Mouse (Mus musculus) right cerebral cortex, postnatal 25 days (tissue): ENCODE measurements around the gene Dgcr2.
A peak's percentile ranks its signal among the peaks of the same experiment; 100 is the strongest.

Source experiments
- DNase-seq: peaks from one replicate; pipeline ENCODE4 v3.0.0; 2022

Dgcr2 gene

DNA sequence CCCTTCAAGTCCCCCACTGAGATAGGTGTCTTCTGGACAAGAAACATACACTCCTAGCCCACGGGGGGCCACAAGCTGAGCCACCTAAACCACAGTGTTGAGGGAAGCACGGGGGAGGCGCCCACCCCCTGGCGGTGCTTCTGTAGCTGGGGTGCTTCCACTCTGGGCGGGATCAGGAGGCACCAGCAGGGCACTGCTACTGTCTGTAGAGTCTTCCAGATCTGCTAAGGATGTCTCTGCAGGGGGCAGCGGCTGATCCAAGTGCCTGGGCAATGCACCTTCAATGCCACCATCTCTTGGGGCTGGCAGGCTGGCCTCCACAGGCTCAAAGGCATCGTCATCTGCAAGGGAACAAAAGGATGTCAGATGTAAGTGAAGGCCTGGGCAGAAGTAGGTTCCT lies 55.9 kb downstream of the Dgcr2 start:
- no peak for DNase-seq

DNA sequence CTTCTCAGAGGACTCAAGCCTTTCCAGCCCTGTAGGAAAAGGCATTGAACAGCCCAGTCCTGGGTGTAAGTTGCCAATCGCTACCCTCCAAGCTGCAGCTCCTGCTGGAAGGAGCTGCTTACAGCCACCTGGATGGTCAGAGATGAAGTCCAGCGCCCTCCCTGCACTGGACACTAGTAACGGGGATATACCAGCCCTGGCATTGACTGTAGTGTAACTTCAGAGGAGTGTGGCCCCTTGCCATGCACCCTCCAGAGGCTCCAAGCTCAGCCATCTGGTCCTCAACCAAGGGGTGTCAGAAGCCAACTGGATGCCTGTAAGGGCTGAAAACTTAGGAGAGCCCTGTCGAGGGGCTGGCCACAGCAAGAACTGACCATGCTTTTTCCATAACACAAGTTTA lies 58.4 kb downstream of the Dgcr2 start:
- DNase-seq: no peak

DNA sequence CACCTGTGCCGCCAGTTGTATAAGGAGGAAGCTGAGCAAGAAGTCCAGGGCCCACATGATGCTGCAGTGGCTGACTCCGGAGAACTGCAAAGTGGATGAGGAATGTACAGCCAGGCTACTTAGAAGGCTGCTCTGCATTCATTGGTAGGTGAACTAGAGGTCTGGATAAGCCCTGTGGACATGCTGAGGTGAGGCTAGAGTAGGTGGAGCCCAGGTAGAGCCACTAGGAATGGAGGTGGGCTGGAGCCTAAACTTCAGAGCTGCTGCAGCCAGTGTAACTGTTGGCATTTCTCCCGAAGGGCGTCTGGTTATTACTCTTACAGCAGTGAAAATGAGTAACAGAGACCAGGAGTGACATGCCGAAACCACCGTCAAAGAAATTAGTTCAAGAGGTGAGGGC lies 60.3 kb downstream of the Dgcr2 start, which contains the start of gene Car15:
Gene Car15 (minus strand): TSS at position 314 of the 400 bp plus-strand sequence.
- DNase-seq: no peak

DNA sequence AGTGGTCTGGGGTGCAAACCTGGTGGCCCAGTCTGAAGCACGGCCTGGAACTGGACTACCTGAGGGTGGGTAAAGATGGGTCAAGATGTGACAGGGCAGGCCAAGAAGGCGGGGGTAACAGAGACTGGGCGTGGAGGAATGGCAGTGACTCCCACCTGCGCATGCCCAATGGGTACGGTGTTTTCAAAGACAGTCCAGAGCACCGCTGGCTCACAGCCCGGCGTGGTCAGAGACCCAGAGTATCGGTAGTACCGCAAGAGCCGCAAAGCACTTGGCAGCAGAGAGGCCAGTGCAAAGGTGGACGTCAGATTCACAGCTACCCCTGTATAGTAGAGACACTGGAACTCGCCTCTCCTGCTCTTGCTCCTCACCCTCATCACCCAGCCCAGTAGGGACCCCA lies 62.9 kb downstream of the Dgcr2 start:
- DNase-seq: no peak

DNA sequence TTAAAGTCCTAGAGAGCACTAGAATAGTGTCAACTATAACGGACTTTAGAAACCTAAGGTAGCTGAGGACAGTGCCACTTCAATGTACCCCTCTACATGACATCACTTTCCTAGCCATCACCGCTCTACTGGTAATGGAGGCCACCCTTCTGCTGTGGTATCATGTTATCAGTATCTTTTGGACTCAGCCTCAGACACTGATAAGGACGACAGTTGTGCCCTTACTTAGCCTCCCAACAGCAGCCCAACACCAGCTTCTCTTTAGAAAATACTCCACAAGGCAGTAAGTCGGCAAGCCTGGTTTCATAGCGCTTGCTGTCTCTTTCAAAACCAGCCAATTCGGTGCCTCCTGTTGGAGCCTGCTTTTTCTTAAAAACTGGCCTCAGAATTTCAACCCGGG lies 63.8 kb downstream of the Dgcr2 start:
- DNase-seq: no peak

DNA sequence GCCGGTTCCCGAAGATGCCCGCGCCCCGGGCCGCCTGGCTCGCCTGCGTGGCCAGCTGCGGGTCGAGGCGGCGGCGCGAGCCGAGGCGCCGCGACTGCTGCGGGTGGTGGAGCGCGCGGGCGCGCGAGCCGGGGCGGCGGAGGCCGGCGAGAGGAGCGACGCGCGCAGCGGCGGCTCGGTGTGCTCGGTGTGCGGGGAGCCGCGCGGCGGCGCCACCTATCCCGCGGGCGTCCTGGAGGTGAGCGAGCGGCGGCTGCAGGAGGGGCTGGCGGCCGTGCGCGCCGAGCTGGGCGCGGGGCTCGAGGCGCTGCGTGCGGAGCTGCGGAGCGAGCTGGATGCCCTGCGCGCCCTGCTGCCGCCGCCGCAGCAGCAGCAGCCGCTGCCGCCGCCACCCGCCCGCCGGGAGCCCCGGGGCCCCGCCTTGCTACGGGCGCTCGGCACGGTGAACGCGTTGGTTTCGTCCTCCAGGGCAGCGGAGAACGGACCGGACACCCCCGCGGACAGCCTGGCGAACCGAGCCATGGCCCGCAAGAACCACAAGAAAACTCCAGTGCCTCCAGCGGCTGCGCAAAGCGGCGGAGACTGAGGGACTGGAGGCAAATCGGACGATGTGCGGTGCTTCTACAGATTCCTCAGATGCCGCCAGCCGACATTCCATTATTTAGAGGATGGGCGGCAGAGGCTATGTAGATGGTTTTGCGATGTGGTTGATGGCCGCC lies 64.5 kb downstream of the Dgcr2 start:
- peak; percentile 78 for DNase-seq

DNA sequence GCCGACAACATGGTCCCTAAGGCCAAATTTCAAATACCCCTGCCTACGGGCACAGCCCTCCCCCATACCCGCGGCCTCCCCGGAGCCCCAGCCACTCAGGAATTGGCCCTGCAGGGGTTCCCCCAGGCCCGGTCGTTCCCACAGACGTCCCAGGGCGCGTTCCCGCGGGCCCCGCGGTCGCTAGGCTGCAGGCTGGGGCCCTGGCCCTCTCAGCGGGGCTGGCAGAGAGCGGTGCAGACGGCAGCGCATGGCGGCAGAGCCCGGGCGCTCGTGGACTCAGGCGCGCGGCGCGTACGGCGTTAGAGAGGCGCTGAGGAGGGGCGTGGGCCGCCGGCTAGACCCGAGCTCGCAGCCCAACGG lies 65.1 kb downstream of the Dgcr2 start:
- DNase-seq: no peak

DNA sequence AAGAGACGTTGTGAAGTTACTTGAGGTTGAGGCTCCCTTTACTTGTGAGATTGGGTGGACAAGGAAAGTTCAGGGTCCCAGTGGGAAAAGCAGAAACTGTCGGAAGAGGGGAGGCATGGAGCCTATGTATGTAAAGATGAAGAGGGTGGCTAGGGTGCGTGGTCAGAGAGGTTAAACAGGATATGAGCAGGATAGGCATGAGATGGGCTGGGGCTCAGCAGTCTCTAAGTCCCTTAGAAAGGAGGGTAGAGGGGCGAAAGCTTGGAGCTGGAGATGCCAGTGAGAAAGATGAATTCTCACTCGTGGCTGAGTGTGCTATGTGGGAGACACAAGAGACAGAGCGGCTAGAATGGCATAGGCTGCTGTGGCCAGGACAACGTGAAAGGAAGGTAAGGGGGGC lies 65.5 kb downstream of the Dgcr2 start, which contains the start of gene B830017H08Rik:
Gene B830017H08Rik (plus strand): TSS at position 301 of the 400 bp plus-strand sequence.
- DNase-seq: no peak

DNA sequence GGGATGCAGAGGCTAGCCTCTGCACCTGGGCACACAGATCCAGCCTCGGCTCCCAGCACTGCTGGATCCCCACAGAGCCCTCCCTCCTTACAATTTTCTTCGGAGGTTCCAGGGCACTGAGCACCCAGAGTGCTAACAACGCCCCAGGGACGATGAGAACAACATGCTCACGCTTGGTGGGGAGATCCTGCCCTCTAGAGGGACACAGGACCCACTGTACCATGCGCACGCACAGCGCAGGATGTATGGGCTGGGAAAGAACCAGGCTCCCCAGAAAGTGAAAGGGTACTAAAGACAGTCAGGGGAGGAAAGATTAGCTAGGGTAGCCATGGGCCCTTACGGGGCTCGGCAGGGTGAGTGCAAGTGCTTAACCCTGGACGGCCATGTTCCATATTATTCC lies 66.6 kb downstream of the Dgcr2 start:
- no peak for DNase-seq

DNA sequence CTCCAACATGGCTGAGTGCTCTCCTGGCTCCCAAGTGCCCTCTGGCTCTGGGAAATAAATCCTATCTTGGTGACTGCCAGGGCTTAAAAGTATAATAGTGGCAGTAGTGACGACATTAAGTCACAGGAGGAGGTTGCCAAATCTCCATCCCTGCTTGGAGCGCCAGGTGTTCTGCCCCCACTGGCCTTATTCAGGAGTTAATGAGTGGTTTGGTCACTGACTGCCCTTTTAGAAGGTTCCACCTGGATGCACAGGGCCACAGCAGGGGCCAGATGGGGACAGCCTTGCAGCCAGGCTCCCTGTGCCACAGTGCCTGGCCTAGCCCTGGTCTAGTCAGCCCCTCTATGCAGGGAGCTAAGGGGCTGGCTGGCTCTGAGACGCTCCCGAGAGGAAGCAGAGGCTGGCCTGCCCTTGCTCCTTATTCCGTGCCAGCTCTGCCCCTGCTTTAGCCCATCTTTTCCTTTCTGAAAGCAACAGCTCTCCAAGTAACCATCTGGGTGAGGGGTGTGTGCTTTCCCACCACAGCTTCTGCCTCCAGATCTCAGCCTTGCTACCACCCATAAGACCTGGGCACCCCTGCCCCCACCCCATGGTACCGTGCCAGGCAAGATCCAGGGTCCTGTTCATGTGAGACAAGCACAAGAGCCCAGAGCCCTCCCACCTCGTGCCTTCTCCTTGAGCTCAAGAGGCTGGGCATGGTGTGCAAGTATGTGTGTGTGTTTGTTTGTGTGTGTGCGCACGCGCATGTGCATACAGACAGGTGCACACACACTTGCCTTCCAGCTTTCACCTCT lies 67.8 kb downstream of the Dgcr2 start:
- no peak for DNase-seq

DNA sequence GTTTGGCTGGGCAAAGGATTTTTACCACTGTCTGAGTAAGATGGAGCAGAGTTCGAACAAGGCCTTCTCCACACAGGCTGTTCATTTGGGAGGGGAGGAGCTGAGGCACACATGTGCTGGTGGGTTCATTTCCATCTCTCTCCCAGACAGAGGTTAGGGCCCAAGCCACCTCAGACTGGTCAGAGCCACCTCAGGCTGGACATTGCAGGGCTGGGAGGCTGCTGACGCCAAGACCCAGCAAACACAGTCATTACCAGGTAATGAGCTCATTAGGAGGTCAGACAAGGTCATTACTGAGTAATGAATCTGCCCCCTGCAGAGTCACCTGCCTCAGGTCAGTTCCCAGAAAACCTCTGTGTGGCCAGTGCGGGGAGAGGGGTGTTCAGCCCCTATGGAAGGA lies 69.5 kb downstream of the Dgcr2 start:
- DNase-seq: no peak

DNA sequence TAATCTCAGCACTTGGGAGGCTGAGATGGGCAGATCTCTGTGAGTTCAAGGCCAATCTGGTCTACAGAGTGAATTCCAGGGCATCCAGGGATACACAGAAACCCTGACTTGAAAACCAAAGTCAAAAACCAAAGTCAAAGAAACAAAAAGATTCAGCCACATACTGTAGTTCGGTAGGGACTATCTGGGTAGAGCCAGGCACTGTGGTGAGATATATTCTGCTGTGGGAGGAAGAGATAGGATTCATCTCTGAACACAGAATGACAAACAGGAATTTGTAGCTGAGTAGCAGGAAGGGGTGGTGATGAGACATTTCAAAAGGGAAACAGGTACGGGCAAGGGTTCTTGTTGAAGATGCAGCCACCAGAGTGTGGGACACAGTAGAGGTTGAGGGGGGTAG lies 70.1 kb downstream of the Dgcr2 start:
- no peak for DNase-seq

DNA sequence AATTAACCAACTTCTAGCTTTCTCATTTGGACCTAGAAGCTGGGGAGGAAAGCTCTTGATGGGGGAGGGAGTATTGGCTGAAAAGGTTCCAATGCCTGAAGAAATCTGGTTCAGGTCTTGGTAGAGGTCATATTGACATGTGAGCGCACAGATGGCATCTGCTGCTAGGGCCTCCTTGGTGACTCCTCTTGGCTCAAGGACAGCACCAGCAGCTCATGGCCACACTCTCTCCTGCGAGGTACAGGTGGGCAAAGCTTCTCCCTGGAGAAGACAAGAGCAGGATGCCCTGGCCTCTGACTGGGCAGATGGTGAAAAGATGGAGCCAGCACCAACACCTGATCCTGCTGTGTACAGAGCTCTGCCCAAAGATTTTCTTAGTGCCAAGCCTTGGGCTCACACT lies 71.9 kb downstream of the Dgcr2 start:
- no peak for DNase-seq

DNA sequence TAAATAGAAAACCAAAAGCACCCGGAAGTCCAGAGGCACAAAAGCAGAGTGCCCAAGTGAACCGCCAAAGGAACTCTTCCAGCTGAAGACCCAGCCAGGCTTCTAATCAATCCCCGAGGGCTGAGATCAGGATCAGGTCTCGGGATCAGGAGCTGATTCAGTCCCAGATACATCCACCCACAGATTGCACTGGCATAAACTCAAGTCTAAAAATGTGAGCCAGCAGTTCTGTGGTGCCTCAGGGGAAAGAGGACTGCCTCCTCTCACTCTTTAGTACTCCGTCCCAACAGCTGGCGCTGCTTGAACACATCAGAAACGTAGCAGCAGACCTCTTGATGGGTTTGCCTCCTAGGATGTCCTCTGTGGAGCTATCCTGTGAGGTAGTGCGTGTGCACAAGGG lies 81.8 kb downstream of the Dgcr2 start:
- no peak for DNase-seq

DNA sequence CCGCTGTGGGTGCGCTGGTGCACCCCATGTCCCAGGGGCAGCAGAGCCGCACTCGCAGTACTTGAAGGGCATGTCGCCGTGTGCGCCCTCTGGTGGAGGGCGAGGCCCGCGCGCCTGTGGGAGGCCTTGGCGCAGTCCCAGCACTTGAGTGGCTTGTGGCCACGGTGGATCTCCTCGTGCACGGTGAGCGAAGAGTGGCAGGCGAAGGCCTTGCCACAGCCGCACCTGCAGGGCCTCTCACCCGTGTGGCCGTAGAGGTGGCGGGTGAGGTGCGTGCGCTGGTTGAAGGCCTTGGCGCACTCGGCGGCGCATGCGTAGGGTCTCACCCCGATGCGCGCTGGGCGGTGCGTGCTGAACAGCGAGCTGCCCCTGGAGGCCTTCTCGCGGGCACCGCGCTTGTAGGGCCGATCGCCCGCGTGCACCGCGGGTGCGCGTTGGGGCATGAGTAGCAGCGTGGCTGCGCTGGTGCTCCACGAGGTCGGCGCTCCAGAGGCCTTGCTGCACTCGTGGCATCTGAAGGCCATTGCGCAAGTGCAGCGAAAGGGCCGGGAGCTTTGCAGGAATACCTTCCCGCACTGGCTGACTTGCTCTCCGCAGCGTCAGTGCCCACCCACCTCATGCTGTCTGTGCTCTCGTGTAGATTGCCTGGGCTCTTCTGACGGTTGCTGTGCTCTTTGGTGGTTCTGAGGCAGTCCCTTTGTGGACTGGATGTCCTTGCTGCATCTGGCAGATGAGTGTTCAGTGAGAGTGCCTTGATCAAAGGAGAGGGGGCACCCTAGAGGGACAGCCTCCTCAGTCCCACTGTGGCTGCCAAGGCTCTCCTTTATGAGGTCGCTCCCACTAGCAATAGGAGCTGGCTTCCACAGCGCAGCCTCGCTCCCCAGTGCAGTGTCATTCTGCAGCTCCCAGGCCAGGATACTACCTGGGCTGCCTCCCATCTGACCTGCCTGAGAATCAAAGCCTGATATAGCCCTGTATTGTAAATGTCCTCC lies 82.7 kb downstream of the Dgcr2 start:
- DNase-seq: peak; percentile 63

DNA sequence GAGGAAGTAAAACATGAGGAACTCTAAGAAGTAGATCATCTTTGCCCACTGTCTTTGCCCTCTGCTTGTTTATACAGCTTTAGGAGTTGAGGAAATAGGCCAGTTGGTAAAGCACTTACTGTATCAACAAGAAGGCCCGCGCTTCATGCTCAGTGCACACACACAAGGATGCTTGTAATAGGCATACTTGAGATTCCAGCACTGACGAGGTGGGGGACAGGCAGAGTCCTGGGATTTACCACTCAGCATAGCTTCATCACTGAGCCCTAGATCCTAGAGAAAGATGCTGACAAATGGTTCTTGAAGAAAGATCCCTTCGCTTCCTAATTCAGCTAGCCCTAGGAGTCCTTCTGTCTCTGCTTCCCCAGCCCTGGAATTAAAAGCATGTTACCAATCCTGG lies 85.2 kb downstream of the Dgcr2 start:
- no peak for DNase-seq

DNA sequence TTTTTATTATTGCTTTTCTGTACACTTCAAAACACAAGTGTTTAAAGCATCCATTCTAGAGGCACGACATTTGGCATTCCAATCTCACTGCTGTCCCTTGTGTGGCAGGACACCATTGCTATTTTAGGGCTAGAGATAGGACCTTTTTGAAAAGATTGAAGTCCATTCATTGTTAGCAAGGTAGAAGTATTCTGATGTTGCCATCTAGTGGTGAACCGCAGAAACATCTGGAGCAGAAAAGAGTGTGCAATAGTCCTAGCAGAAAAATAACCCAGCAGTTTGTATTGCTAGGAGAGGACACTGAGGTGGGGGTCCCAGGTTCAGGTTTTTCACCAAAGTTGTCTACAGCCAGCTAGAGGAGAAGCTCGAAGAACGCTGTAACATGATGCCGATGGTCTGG lies 86.2 kb downstream of the Dgcr2 start:
- no peak for DNase-seq

DNA sequence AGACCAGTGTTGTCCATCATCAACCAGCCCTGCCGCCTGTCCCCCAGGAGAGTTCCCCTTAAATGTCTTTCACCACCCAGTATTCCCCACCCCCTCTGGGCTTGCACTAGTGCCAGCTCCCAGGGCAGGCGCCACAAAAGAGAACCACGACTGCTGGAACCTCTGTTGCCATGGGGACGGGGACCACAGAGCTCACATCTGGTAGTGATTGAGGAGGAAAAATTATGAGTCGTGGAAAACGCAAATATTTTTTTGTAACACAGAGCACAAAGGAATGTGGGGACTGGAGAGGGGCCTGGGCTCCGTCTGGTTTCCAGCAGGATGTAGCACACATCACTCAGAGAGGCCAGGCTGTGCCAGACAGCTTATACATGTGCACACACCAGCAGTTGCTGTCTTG lies 88.7 kb downstream of the Dgcr2 start:
- no peak for DNase-seq

DNA sequence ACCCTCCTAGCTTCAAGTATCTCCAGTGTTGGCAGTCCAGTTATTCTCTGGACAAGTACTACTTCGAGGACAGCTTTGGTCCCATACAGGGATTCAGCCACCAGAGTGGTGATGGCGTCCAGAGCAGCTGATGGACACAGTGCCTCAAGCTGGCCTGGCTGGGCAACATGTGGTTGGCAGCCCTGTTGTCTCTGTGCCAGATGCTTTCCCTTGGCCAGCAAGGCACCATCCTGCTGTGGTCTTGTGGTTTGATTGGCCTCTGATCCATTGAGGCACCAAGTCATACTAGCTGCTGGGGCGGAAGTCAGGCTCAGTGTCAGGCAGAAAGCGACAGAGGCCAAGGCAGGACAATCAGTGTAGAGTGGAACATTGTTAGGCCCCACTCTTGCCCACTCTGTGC lies 89.2 kb downstream of the Dgcr2 start:
- no peak for DNase-seq

DNA sequence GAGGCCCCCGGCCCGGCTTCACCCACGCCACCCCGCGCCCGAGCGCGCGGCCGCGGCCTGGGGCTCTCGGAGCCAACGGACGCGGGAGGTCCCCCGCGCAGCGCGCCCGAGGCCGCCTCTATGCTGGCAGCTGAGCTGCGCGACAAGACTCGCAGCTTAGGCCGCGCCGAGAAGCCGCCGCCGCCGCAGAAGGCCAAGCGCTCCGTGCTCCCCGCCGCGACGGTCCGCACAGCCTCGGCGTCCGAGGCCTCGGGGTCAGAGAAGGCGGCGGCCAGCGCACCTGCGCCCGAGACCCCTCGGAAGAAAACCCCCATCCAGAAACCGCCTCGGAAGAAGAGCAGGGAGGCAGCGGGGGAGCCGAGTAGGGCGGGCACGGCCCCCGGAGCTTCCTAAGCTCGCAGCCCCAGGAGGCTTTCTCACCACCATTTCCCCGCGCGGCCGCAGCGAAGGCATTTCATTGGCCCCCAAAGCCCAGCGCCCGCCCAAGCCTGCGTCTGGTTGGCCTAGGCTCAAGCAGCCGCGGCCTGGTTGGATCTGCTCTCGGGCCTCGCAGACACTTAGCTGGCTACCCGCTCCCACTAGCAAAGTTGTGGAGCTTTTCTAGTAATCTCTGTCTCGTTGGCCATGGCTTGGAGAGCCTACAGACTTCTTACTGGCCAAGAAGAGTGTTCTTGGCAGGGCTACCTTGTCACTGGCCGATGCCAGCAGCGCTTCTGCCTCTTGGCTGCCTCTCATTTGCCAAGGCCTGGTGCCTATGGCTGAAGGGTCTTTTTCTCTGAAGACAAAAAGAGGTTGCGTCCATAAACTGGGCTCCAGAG lies 91.0 kb downstream of the Dgcr2 start:
- DNase-seq: peak; percentile 91

DNA sequence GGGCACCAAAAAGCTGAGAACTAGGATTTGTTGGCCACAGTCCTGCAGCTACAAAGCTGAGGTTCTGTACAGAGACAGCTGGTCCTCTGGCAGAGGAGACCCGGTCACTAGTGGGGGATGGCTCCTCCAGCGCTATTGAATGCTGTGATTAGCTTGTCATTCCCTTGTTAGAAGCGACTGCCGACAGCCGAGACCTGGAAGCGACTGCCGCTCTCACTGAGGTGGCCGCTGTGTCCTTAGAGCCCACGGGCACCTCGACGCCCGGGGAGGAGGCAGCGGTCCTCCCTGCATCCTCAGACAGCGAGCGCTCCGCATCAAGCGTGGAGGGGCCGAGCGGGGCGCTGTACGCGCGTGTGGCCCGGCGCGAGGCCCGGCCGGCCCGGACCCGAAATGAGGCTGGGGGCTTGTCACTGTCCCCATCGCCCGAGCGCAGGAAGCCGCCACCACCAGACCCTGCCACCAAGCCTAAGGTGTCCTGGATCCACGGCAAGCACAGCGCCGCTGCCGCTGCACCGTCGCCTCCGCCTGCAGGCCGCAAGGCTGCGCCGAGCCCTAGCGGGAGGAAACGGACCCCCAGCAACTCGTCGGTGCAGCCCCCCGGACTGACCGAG lies 91.7 kb downstream of the Dgcr2 start:
- DNase-seq: peak; percentile 71

DNA sequence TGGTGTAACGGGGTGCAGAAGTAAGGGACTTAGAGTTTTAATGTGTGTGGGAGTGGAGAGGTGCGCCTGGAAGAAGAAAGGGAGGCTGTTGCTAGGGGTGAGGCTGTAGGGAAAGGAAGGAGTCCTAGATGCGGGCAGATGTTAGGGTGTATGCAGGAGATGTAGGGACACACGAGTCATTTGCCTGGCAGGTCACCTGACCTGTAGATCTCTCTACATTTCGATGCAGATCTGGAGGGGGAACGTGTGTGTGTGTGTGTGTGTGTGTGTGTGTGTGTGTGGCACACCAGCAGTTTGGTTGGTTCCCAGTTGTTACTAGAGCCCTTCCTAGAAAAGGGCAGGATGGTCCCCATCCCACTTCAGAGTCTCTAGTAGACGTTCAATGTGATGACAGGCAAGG lies 93.4 kb downstream of the Dgcr2 start:
- no peak for DNase-seq
